Mouse (Mus musculus) E14TG2a.4 (cell line): ENCODE measurements around the gene Bloc1s5.

Experiments used
- CTCF ChIP-seq: conservative IDR thresholded peaks from 2 replicates; pipeline ENCODE4 v1.5.1; 2014; ENCODE audit warnings: low read length
- NANOG ChIP-seq: IDR thresholded peaks from 2 replicates; pipeline ENCODE4 v1.6.1; 2014; ENCODE audit warnings: borderline replicate concordance, low read length, mixed read lengths

- TF ChIP-seq CTCF (no peak), NANOG (no peak)
Observed at GRCm38 (mm10) chr13:38547717-38548116, 87.2 kb downstream of the Bloc1s5 start.
